Mouse (Mus musculus): ENCODE measurements around the gene Zbtb16. TPM values are rescaled to one million over a fixed set of nuclear protein-coding genes. Genes with fewer than 3 reads are reported as not detected.
A peak's percentile ranks its signal among the peaks of the same experiment; 100 is the strongest.

The Zbtb16 gene
- polyA plus RNA-seq, 1 experiment from 2014 or later: 3.1 TPM

DNA sequence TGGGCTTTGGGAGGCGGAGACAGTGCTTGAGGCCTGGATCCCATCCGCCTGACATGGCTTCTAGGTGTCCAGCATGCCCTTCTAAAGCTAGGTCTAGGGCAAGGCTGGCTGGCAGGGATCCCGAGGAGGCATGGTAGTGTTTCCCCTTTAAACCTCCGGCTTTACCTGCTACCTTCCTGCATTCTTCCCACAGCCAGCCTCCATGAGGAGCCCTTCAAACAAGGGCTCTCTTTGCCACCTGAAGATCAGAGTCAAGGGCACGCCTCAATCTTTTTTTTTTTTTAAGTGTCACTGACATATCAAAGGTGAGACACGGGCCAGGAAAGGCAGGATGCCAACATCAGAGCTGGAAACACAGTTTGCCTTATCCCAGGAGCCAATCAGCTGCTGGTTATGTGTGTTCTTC lies 128.2 kb downstream of the Zbtb16 start:
- peak overlapping the region; percentile 52 for H3K27ac ChIP-seq
- no peak for DNase-seq (ENCODE audit: low spot score)
- no peaks in the 10 kb centered on the region for H3K27me3 ChIP-seq (ENCODE audit: insufficient read depth, poor library complexity, severe bottlenecking)
- WGBS: 74% methylated on average over 6 of the region's 6 CpGs
- peaks cover 27% of the 10 kb centered on the region for H3K4me1 ChIP-seq
- no peak overlapping the region for H3K4me3 ChIP-seq
- no peaks in the 10 kb centered on the region for H3K36me3 ChIP-seq
- H3K9me3 ChIP-seq: no peaks in the 10 kb centered on the region

DNA sequence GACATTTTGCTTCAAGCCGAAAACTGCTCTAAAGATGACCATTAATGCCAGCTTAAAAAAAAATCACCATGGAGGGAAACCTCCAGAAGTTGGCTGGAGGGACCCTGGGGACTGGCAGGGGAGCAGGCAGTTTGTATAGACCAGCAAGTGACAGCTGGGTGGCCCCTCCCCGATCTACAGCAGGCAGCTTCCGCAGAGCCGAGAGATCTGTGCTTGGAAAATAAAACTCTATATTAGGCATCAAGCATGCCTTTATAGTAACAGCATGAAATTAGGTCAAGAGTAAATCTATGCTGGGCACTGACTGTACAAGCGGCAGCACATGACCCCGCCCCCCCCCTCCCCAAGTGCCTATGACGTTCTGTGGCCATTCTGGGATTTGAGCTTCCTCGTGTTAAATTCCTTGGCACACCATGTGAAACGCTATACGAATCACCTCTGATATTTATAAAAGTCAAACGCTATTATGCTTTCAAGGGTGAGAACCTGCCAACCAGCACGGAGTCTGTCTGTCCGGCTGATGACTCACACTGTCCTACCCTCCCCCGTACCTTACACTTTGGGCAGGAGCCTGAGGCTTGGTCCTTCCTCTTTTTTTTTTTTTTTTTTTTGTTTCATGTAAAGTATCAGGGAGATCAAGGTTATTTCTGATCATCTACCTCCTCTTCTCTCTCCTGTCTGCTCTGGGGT lies 128.7 kb downstream of the Zbtb16 start:
- no peaks in the 10 kb centered on the region for H3K9me3 ChIP-seq
- 59% methylated on average over 14 of the region's 14 CpGs for WGBS
- no peak for DNase-seq (ENCODE audit: low spot score)
- H3K4me1 ChIP-seq: peaks cover 27% of the 10 kb centered on the region
- no peak overlapping the region for H3K4me3 ChIP-seq
- peak overlapping the region; percentile 52; the same call in 1 of the 2 replicates for H3K27ac ChIP-seq
- H3K27me3 ChIP-seq (ENCODE audit: insufficient read depth, poor library complexity, severe bottlenecking): no peaks in the 10 kb centered on the region
- H3K36me3 ChIP-seq: no peaks in the 10 kb centered on the region

DNA sequence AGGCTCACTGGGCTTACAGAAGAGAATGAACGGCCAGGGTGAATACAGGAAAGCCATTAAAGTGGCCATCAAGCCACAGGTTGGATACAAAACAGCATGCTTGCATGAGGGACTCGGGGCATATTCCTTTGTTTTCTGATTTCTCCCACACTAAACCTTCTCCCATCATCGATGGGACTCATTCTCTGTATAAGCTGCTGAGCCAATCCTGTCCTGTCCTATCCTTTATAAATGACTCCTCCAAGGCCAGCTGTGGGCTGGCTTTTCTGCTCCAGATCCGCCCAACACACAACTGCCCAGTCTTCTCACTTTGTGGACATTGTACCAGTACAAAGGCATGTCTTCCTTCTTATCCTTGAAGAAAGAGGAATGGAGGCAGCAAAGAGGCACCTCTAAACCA lies 134.7 kb downstream of the Zbtb16 start:
- H3K27me3 ChIP-seq (ENCODE audit: insufficient read depth, poor library complexity, severe bottlenecking): no peaks in the 10 kb centered on the region
- no peaks in the 10 kb centered on the region for H3K36me3 ChIP-seq
- peak overlapping the region; percentile 49; the same call in 1 of the 2 replicates for H3K27ac ChIP-seq
- H3K4me3 ChIP-seq: no peak overlapping the region; the same call in 1 of the 2 replicates
- H3K9me3 ChIP-seq: no peaks in the 10 kb centered on the region
- DNase-seq (ENCODE audit: low spot score): no peak
- 70% methylated on average over 4 of the region's 4 CpGs for WGBS
- peaks cover 22% of the 10 kb centered on the region for H3K4me1 ChIP-seq

DNA sequence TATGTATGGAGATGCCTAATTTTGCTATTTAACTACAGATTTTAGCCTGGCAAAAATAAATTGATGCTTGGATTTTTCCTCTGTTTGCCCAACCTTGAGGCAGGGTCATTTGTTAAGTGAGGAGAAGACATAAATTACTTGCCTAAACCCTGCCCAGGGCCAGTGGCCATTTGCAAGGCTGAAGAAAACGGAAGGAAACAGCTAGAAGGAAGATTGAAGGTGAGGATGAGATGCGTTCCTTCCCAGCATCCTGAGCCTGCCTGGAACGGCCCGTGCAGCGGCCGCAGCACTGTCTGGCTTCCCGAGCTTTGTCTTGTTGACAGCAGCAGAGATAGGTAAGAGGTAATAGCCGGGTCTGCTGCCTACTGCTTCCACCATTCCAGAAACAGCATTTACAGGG lies 135.2 kb downstream of the Zbtb16 start:
- H3K27ac ChIP-seq: peak overlapping the region; percentile 49; the same call in 1 of the 2 replicates
- H3K4me1 ChIP-seq: peaks cover 26% of the 10 kb centered on the region
- DNase-seq (ENCODE audit: low spot score): no peak
- no peaks in the 10 kb centered on the region for H3K27me3 ChIP-seq (ENCODE audit: insufficient read depth, poor library complexity, severe bottlenecking)
- H3K4me3 ChIP-seq: no peak overlapping the region; the same call in 1 of the 2 replicates
- no peaks in the 10 kb centered on the region for H3K36me3 ChIP-seq
- WGBS: 26% methylated on average over 8 of the region's 8 CpGs
- H3K9me3 ChIP-seq: no peaks in the 10 kb centered on the region

DNA sequence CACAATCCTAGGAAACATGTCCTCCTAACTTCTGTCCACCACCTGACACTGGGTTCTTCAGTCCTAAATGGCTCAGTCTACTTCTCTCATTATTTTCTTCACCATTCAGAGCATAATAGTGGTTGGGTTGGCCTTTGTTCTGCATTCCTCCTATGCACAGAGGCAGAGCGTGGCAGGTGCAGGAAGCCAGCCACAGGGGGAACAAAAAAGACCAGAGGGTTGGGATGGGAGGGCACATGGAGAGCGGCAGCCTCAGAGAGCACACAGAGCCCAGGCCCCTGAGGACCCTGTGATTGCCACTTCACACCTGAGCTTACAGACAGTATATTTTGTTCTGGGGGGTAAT lies 138.6 kb downstream of the Zbtb16 start:
- H3K4me1 ChIP-seq: peaks cover 56% of the 10 kb centered on the region
- H3K36me3 ChIP-seq: no peaks in the 10 kb centered on the region
- peak overlapping the region; percentile 77 for H3K27ac ChIP-seq
- no peaks in the 10 kb centered on the region for H3K9me3 ChIP-seq
- no peak overlapping the region for H3K4me3 ChIP-seq
- no peak for DNase-seq (ENCODE audit: low spot score)
- WGBS: 71% methylated on average over 2 of the region's 2 CpGs
- H3K27me3 ChIP-seq (ENCODE audit: insufficient read depth, poor library complexity, severe bottlenecking): 0 out of 2 replicates have a peak, but pooled peaks cover 6% of the 10 kb centered on the region

DNA sequence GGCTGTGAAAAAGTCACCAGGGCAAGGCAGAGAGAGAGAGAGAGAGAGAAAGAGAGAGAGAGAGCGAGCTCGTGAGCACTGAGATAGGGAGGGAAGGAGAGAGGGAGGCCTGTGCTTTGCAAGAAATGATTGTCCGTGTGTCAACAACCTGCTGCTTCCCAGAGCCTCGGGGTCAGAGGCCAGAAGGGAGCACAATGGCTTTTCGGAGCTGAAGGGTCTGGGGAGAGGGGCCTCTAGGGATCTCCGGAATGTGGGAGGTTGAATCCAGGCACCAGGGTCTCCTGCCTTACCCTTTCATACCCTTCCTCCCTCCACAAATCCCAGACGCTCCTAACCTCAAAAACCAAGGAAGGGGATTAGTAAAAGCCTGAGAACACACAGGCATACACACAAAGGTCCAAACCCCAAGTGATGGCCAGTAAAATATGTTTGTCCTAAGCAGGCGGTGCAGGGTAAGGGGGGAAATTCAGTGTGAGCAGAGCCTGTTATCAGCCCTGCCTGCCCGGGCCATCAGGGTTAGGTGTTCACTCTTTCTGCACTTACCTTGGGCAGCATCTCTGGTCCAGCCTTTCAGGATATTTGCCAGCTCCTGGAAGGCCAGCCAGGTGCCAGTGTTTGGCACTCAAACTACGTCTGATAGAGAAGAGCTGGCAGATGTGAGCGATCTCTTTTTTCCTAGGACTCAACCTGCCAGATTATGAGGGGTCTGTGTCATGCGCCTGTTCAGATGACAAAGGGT lies 139.1 kb downstream of the Zbtb16 start:
- Histone ChIP-seq H3K27me3 (ENCODE audit: insufficient read depth, poor library complexity, severe bottlenecking) (0 out of 2 replicates have a peak, but pooled peaks cover 6% of the 10 kb centered on the region), H3K36me3 (no peaks in the 10 kb centered on the region), H3K4me1 (peaks cover 56% of the 10 kb centered on the region), H3K4me3 (no peak overlapping the region), H3K9me3 (no peaks in the 10 kb centered on the region), H3K27ac (peak overlapping the region; percentile 77)
- DNase-seq (ENCODE audit: low spot score): no peak
- WGBS: 31% methylated on average over 12 of the region's 12 CpGs

DNA sequence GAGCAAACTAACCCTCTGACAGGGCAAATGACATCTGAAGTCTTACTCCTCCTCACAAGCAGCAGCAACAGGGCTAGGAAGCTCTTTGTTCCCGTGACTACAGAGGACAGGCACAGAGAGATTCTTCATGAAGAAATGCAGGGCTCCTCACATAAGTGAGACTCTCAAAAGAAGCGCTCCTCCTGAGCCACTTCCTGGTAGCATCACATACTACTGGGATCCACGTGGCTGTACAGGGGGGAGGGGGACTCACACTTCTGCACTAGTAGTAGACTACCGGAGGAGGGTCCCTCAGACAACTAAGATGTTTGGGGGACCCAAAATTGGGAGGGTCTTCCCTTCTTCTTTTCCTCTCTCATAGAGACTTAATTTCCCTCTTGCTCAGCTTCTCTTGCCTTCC lies 139.7 kb downstream of the Zbtb16 start:
- no peak overlapping the region for H3K4me3 ChIP-seq
- H3K27me3 ChIP-seq (ENCODE audit: insufficient read depth, poor library complexity, severe bottlenecking): 0 out of 2 replicates have a peak, but pooled peaks cover 6% of the 10 kb centered on the region
- no peaks in the 10 kb centered on the region for H3K36me3 ChIP-seq
- WGBS: 29% methylated on average over 4 of the region's 4 CpGs
- H3K27ac ChIP-seq: peak overlapping the region; percentile 77
- DNase-seq (ENCODE audit: low spot score): no peak
- no peaks in the 10 kb centered on the region for H3K9me3 ChIP-seq
- H3K4me1 ChIP-seq: peaks cover 54% of the 10 kb centered on the region

DNA sequence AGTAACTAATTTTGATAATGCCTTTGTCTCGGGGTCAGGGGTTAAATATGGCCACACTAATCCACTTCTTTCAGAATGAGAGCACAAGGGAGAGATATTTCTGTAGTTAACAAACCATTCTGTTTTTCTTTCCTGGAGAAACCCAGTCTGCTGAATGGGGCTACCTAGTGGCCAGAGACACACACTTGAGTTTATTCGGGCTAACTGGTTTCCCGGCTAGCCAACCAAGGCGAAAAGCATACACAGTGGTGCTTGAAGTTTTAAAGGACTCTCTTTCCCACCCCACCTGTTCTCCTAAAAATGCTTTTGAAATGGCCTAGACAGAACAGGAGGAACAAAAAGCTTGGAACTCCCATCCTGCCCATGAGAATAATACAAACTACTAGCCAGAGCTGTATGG lies 140.2 kb downstream of the Zbtb16 start:
- DNase-seq (ENCODE audit: low spot score): no peak
- H3K36me3 ChIP-seq: no peaks in the 10 kb centered on the region
- H3K27ac ChIP-seq: peak overlapping the region; percentile 77
- 0 out of 2 replicates have a peak, but pooled peaks cover 6% of the 10 kb centered on the region for H3K27me3 ChIP-seq (ENCODE audit: insufficient read depth, poor library complexity, severe bottlenecking)
- WGBS: 69% methylated on average over 4 of the region's 4 CpGs
- peaks cover 49% of the 10 kb centered on the region for H3K4me1 ChIP-seq
- H3K9me3 ChIP-seq: no peaks in the 10 kb centered on the region
- no peak overlapping the region for H3K4me3 ChIP-seq

DNA sequence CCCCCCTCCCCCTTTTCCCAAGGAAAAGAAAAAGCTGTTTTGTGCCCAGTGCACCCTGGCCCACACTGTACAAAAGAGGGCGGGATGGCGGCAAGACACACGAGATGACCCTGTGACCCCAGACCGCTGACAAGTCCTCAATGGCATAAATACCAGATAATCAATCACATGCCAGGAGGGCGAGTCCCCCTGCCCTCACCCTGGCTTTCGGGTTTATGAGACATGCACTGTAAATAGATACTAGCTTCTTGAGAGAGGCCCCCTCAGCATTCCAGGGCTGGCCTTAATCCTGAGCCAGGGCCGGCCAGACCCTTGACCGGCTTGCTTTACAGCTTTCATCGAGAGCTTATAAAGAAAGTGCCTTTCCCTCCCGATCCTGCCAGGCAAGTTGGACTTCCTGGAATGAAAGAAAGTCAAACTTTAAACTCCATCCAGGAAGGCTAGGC lies 141.4 kb downstream of the Zbtb16 start:
- 10% methylated on average over 10 of the region's 10 CpGs for WGBS
- H3K27ac ChIP-seq: peak overlapping the region; percentile 72
- no peaks in the 10 kb centered on the region for H3K36me3 ChIP-seq
- H3K4me1 ChIP-seq: peaks cover 49% of the 10 kb centered on the region
- no peaks in the 10 kb centered on the region for H3K9me3 ChIP-seq
- peak overlapping the region; percentile 3; the same call in 1 of the 2 replicates for H3K4me3 ChIP-seq
- peak; percentile 77 for DNase-seq (ENCODE audit: low spot score)
- H3K27me3 ChIP-seq (ENCODE audit: insufficient read depth, poor library complexity, severe bottlenecking): 0 out of 2 replicates have a peak, but pooled peaks cover 6% of the 10 kb centered on the region

DNA sequence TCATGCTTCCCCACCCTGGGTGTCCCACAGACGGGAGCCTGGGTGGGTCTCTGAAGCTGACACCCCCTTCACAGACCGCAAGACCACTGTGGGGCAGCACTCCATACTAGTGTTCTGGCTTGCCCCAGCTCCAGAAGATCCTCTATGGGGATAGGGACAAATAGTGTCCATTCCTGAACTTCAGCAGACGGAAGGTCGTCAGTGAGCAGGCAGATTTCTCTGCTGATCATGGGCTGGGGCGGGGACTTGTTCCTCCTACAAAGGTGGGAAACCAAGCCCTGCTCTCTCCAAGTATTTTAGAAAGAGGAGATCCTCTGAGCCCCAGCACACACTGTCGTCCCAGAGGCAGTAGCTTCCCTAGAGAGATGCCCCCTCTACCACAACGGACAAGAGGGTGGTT lies 142.3 kb downstream of the Zbtb16 start:
- DNase-seq (ENCODE audit: low spot score): no peak
- Histone ChIP-seq H3K4me1 (peaks cover 59% of the 10 kb centered on the region), H3K27ac (peak overlapping the region; percentile 72), H3K9me3 (no peaks in the 10 kb centered on the region), H3K36me3 (no peaks in the 10 kb centered on the region), H3K4me3 (no peak overlapping the region), H3K27me3 (ENCODE audit: insufficient read depth, poor library complexity, severe bottlenecking) (0 out of 2 replicates have a peak, but pooled peaks cover 6% of the 10 kb centered on the region)
- WGBS: 62% methylated on average over 7 of the region's 7 CpGs

DNA sequence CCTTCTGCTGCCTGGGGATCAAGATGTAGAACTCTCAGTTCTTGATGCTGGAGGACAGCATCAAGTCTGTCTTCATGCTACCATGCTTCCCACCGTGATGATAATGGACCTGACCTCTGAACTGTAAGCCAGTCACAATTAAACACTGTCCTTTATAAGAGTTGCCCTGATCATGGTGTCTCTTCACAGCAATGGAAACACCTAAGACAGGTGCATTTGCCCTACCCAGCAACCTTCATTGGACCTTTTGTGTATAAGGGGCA lies 146.4 kb downstream of the Zbtb16 start:
- Histone ChIP-seq H3K4me1 (peaks cover 39% of the 10 kb centered on the region), H3K27me3 (ENCODE audit: insufficient read depth, poor library complexity, severe bottlenecking) (peaks cover 12% of the 10 kb centered on the region; the same call in 1 of the 2 replicates), H3K9me3 (no peaks in the 10 kb centered on the region), H3K4me3 (no peak overlapping the region), H3K36me3 (no peaks in the 10 kb centered on the region), H3K27ac (no peak overlapping the region)
- WGBS: 79% methylated on average over 1 of the region's 1 CpGs
- DNase-seq (ENCODE audit: low spot score): no peak

DNA sequence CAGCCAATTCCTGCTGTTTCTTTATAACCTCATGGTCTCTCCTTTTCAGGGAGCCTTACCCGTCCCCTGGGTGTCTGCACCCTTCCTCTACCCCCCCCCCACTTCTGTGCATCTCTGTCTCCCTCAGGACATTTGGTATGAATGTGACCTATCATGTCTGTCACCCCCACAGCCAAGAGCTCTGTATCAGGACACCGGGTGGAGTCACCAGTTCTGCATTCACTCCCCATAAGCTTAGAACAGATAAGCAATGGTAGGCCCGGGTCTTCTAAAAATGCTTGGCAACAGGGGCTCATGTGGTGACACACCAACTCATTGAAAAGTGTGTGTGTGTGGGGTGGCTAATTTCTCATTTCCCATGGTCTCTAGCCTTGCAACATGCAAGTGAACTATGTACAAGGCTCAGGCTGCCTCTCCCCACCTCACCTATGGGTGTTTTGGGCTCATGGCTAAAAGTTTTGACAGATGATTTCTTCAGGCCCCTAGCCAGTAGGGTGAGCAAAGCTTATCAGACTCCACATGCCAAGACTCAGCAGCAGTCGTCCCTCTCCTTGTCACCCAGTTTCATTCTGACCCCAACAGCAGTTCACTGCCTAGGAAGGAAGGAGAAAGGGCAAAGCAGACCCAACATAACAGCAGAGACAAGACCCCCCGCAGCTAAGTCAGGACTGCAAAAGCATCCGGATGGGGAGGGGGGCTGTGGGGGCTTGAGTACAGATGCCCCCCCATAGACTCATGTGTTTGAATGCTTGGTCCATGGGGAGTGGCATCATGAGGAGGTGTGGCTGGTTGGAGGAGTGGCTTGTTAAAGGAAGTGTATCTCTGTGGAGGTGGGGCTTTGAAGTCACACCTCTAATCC lies 146.9 kb downstream of the Zbtb16 start:
- WGBS: 46% methylated on average over 6 of the region's 6 CpGs
- Histone ChIP-seq H3K4me3 (no peak overlapping the region), H3K9me3 (no peaks in the 10 kb centered on the region), H3K27me3 (ENCODE audit: insufficient read depth, poor library complexity, severe bottlenecking) (peaks cover 12% of the 10 kb centered on the region; the same call in 1 of the 2 replicates), H3K4me1 (peaks cover 39% of the 10 kb centered on the region), H3K27ac (peak overlapping the region; percentile 18; the same call in 1 of the 2 replicates), H3K36me3 (no peaks in the 10 kb centered on the region)
- no peak for DNase-seq (ENCODE audit: low spot score)

Measured in heart, embryonic 10.5 days (tissue).